Mouse (Mus musculus): Measurements from ENCODE around the gene Mocs2. TPM values are rescaled to one million over a fixed set of nuclear protein-coding genes. Genes with fewer than 3 reads are reported as not detected.

The Mocs2 gene
- total RNA-seq (2012; rRNA removed) (34.9 and 39.3 TPM in 2 replicates), total RNA-seq (2014; rRNA removed) (38.1 and 41.0 TPM in 2 replicates), polyA plus RNA-seq (2012; ENCODE audit: insufficient read length, low read depth) (29.3 and 29.4 TPM in 2 replicates)

DNA sequence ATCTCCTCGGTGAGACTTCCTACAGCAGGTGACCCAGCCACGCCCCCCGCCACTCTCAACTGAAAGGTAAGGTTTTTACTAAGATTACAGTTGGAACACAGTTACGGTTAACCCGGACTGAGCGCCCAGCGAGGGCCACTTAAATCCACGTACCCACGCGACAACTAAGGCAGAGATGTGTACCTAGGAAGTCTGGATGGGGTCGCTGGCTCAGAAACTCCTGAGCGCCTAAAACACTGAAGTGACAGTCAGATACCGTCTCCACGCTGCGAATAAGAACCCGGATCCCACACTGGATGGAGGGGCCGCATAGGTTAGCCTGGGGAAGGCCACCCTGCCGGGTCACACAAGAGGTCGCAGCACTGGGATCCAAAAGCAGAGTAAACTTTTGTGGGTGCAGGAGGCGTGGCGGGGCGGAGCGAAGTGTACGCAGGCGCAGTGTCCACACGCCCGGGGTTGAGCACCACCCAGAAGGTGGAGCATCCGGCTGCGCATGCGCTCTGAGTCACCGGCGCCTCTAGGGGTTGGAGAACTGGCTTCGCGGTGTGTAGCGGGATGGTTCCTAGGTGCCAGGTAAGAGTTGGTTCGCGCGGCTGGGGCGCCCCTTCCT is at the start of gene Mocs2:
Mocs2 (plus strand) TSS at position 486 of the 610 bp plus-strand sequence.
- dilution Hi-C loops (cut with MboI; ENCODE audit: extremely low pct_ligation_motif_present, extremely low pct_unique_long_range_greater_than_20kb, low sequenced_read_pairs) (no loop called here), in situ Hi-C loops (cut with MboI; ENCODE audit: low pct_ligation_motif_present, low pct_unique_long_range_greater_than_20kb, low sequenced_read_pairs) (no loop called here)
- no peaks in the 10 kb centered on the region for H3K9me3 ChIP-seq (replicated peaks; ENCODE audit: low read length)
- H3K79me2 ChIP-seq (replicated peaks; ENCODE audit: control insufficient read depth, extremely low read depth, insufficient read depth, poor library complexity, severe bottlenecking), result peaks cover 10% of the 10 kb centered on the region
- no peak within 1 kb of the TSS for H3K27ac ChIP-seq (ENCODE audit: insufficient read depth, low read depth)
- H3K4me2 ChIP-seq (ENCODE audit: insufficient read depth, low read depth, poor library complexity, severe bottlenecking), result peak within 1 kb of the TSS; percentile 98
- H3K4me1 ChIP-seq (ENCODE audit: control insufficient read depth in 1 of 2, insufficient read depth in 2 of 2), result peaks cover 2 to 13% of the 10 kb centered on the region in 2 experiments; a peak in 2 of 4 replicates
- no peaks in the 10 kb centered on the region for H3K27me3 ChIP-seq (replicated peaks)
- TF ChIP-seq NELFE (IDR thresholded peaks at IDR 0.05; ENCODE audit: low read depth, low read length), result peak; percentile 70
- peak; percentile 96 for TF ChIP-seq NRF1 (IDR thresholded peaks at IDR 0.05; ENCODE audit: low read depth, low read length)
- TF ChIP-seq ELF1 (IDR thresholded peaks at IDR 0.05; ENCODE audit: low read depth, low read length), result peak; percentile 28; the same call in 1 of the 2 replicates
- peak; percentile 66; the same call in 1 of the 2 replicates for TF ChIP-seq MXI1 (IDR thresholded peaks at IDR 0.05; ENCODE audit: low read depth, low read length)
- TF ChIP-seq TBP (conservative IDR thresholded peaks at IDR 0.05; ENCODE audit: low read depth, low read length), result 0 out of 2 replicates have a peak, but pooled peaks have one; percentile 28
- TF ChIP-seq HCFC1 (IDR thresholded peaks at IDR 0.05; ENCODE audit: low read depth, low read length), result peak; percentile 45
- TF ChIP-seq SIN3A (IDR thresholded peaks at IDR 0.05; ENCODE audit: low read length), result peak; percentile 90
- no peak for TF ChIP-seq SMC3 (IDR thresholded peaks at IDR 0.05; ENCODE audit: low read depth, low read length)
- TF ChIP-seq ZMIZ1 (IDR thresholded peaks at IDR 0.05; ENCODE audit: low read depth, low read length), result no peak; the same call in 1 of the 2 replicates
- TF ChIP-seq USF2 (conservative IDR thresholded peaks at IDR 0.05; ENCODE audit: low read depth, low read length), result no peak
- peak; percentile 70 for TF ChIP-seq POLR2A (IDR thresholded peaks at IDR 0.05; ENCODE audit: low read depth, low read length)
- peak; percentile 92 for DNase-seq (ENCODE audit: extremely low read depth)
- peaks cover 5 to 26% of the 10 kb centered on the region in 2 experiments for H3K36me3 ChIP-seq (replicated peaks in 1 of 2; ENCODE audit: control insufficient read depth in 1 of 2, insufficient read depth in 1 of 2, low read length in 1 of 2)
- peak within 1 kb of the TSS; percentile 67 to 93 (median 76) for H3K4me3 ChIP-seq (replicated peaks in 1 of 3; ENCODE audit: low read depth in 2 of 3, low read length in 2 of 3, poor library complexity in 1 of 3)
- H3K9ac ChIP-seq (ENCODE audit: insufficient read depth, low read depth), result peak within 1 kb of the TSS; percentile 86

DNA sequence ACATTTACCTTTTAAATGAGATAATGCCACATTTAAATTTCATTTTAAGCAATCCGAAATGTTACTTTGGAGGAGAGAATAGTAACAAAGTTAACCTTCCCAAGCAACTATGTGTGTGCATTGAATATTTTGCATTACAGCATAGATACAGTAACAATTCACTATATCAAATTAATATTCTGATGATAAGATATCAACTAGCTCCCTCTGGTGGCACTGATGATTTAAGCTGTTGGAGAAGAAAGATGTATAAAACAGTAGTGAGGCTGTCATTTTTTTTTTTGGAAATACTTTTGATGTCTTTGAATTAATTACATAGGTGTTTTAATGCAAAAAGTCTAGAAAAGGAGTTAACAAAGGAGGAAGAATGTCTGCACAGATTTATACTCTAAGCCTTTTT is 26.5 kb upstream of the Mocs2 start:
- no peak overlapping the region for H3K4me2 ChIP-seq (ENCODE audit: insufficient read depth, low read depth, poor library complexity, severe bottlenecking)
- no peak overlapping the region for H3K27ac ChIP-seq (ENCODE audit: insufficient read depth, low read depth)
- in situ Hi-C loops (cut with MboI; ENCODE audit: low pct_ligation_motif_present, low pct_unique_long_range_greater_than_20kb, low sequenced_read_pairs), result loop anchor here (25.0 kb wide), 1 partner anchor 904 kb away; no protein-coding TSS in a partner anchor
- no peaks in the 10 kb centered on the region for H3K9me3 ChIP-seq (replicated peaks; ENCODE audit: low read length)
- TF ChIP-seq PAX5 (IDR thresholded peaks at IDR 0.05; ENCODE audit: low read length), result no peak
- TF ChIP-seq UBTF (IDR thresholded peaks at IDR 0.05; ENCODE audit: low read depth, low read length), result no peak
- peak; percentile 36 for TF ChIP-seq RAD21 (IDR thresholded peaks at IDR 0.05; ENCODE audit: low read depth, low read length)
- TF ChIP-seq POLR2AphosphoS2 (IDR thresholded peaks at IDR 0.05; ENCODE audit: low read depth, low read length), result no peak
- TF ChIP-seq CTCF (conservative IDR thresholded peaks at IDR 0.05 in 1 of 2, IDR thresholded peaks at IDR 0.05 in 1 of 2; ENCODE audit: low read depth in 2 of 2, low read length in 2 of 2), result peak in 1 of 2 experiments; percentile 51; a peak in 2 of 4 replicates
- peak; percentile 13; the same call in 1 of the 2 replicates for TF ChIP-seq SMC3 (IDR thresholded peaks at IDR 0.05; ENCODE audit: low read depth, low read length)
- H3K27me3 ChIP-seq (replicated peaks), result no peaks in the 10 kb centered on the region
- H3K4me3 ChIP-seq (replicated peaks in 1 of 3; ENCODE audit: low read depth in 2 of 3, low read length in 2 of 3, poor library complexity in 1 of 3), result no peak overlapping the region
- dilution Hi-C loops (cut with MboI; ENCODE audit: extremely low pct_ligation_motif_present, extremely low pct_unique_long_range_greater_than_20kb, low sequenced_read_pairs), result no loop called here
- no peak overlapping the region for H3K9ac ChIP-seq (ENCODE audit: insufficient read depth, low read depth)
- H3K79me2 ChIP-seq (replicated peaks; ENCODE audit: control insufficient read depth, extremely low read depth, insufficient read depth, poor library complexity, severe bottlenecking), result no peaks in the 10 kb centered on the region
- DNase-seq (ENCODE audit: extremely low read depth), result no peak
- H3K36me3 ChIP-seq (replicated peaks in 1 of 2; ENCODE audit: control insufficient read depth in 1 of 2, insufficient read depth in 1 of 2, low read length in 1 of 2), result no peaks in the 10 kb centered on the region
- peaks cover 0 to 8% of the 10 kb centered on the region in 2 experiments; a peak in 2 of 4 replicates for H3K4me1 ChIP-seq (ENCODE audit: control insufficient read depth in 1 of 2, insufficient read depth in 2 of 2)

Measured in CH12.LX (cell line).